Mouse (Mus musculus) embryonic facial prominence, embryonic 12.5 days (tissue): ENCODE measurements around the gene Sox6. TPM values are rescaled to one million over a fixed set of nuclear protein-coding genes. Genes with fewer than 3 reads are reported as not detected.

Experiments
- ATAC-seq: fragments of 200-750 bp; cut with Nextera tagmentation; 2 replicates; pipeline ENCODE4 v1.8.0; 2017; ENCODE audit not compliant: insufficient number of reproducible peaks, insufficient read depth, low FRiP score, low TSS enrichment
- H3K27ac ChIP-seq: fragments of 300-500 bp; sonication (generic); 2 replicates; pipeline ENCODE4 v1.5.1; 2016; ENCODE audit warnings: mild to moderate bottlenecking
- H3K27me3 ChIP-seq: fragments of 300-500 bp; sonication (generic); 2 replicates; pipeline ENCODE4 v1.6.1; 2016; ENCODE audit warnings: mild to moderate bottlenecking, moderate library complexity
- H3K36me3 ChIP-seq: fragments of 300-500 bp; sonication (generic); 2 replicates; pipeline ENCODE4 v1.6.1; 2016; ENCODE audit warnings: mild to moderate bottlenecking
- H3K4me1 ChIP-seq: fragments of 300-500 bp; sonication (generic); 2 replicates; pipeline ENCODE4 v1.6.1; 2016
- H3K4me2 ChIP-seq: fragments of 300-500 bp; sonication (generic); replicated peaks from 2 replicates; pipeline ENCODE4 v1.6.1; 2016; ENCODE audit warnings: mild to moderate bottlenecking, moderate library complexity
- H3K4me3 ChIP-seq: fragments of 300-500 bp; sonication (generic); 2 replicates; pipeline ENCODE4 v1.5.1; 2016; ENCODE audit warnings: mild to moderate bottlenecking
- H3K9ac ChIP-seq: fragments of 300-500 bp; sonication (generic); 2 replicates; pipeline ENCODE4 v1.6.1; 2016; ENCODE audit warnings: mild to moderate bottlenecking, moderate library complexity
- H3K9me3 ChIP-seq: fragments of 300-500 bp; sonication (generic); 2 replicates; pipeline ENCODE4 v1.6.1; 2016; ENCODE audit warnings: mild to moderate bottlenecking, moderate library complexity
- WGBS: fragments of 180-500 bp; shearing (Covaris S2); methylation state at CpG from one replicate; pipeline ENCODE4 v1.1.7; 2016; 5-methylcytosine and 5-hydroxymethylcytosine counted together
- polyA plus RNA-seq: library from polyadenylated mRNA; unstranded; fragments of >200 nt; fragmentation: Nextera tagmentation; extraction: Ambion mirVana; gene quantifications from 2 replicates; pipeline ENCODE4 v1.2.1, GENCODE M21; 2016

Sox6 gene
- polyA plus RNA-seq, 1 experiment from 2014 or later: 53.7 TPM

DNA sequence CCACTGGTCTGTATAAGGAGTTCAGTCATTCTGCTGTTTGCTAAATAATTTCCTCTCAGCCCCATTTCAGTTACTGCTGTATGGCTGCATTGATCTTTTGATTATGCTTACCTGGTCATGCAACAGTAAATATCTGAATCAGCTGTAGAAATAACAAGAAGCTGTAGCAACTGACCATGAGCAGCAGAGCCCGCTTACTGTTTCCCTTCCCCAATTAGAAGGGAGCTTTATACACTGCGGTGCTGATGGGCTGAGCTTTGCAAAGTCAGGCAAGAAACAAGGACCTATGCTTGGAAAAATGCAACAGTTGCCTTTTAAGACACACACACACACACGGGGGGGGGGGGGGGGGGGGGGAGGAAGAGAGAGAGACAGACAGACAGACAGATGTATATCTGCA is 502.1 kb downstream of the Sox6 start:
- 61% methylated on average over 3 of the region's 3 CpGs for WGBS
- no peaks in the 10 kb centered on the region for H3K9me3 ChIP-seq
- no peak for ATAC-seq
- H3K36me3 ChIP-seq: no peaks in the 10 kb centered on the region
- no peak overlapping the region for H3K9ac ChIP-seq
- no peaks in the 10 kb centered on the region for H3K4me1 ChIP-seq
- H3K4me3 ChIP-seq: no peak overlapping the region
- 0 out of 2 replicates have a peak, but pooled peaks cover 6% of the 10 kb centered on the region for H3K27me3 ChIP-seq
- H3K4me2 ChIP-seq: no peak overlapping the region
- H3K27ac ChIP-seq: no peak overlapping the region

DNA sequence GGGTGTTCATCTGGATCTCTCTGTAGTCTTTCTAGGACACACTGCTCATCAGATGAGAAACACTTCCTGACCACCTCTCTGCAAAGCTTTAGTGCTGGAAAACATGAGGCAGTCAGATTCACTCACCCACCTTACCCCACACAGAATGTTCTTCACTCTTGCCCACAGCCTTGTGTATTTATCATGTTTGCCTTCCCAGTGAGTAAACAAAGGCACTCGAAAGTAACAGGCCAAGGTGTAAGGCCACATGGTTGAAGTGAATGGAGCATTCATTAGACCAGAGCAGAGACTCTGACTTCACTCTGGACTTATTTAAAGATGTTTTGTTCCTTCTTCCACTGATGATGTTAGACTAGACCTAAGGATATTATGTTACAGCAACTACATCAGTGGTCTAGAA is 506.7 kb downstream of the Sox6 start:
- Histone ChIP-seq H3K4me2 (no peak overlapping the region), H3K9me3 (no peaks in the 10 kb centered on the region), H3K36me3 (no peaks in the 10 kb centered on the region), H3K27me3 (no peaks in the 10 kb centered on the region), H3K27ac (no peak overlapping the region), H3K4me3 (no peak overlapping the region), H3K4me1 (no peaks in the 10 kb centered on the region), H3K9ac (no peak overlapping the region)
- 55% methylated on average over 1 of the region's 1 CpGs for WGBS
- ATAC-seq: no peak

DNA sequence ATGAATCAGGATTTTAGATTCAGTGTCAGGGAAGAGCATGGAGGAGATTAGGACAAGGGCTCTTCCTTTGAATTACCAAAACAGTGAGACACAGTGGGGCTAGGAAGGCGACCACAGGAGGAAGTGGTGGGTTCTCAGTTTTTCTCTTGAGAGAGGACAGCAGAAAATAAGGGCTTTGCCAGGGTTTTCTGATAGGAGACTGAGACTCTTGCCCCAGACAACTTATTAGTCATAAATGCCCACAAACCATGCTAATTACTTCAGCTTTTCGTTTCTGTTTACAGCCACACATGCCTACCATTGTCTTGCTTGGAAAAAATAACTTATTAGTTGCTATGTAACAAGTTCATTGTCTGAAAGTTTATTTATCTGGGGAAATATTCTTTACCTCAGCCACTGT is 507.4 kb downstream of the Sox6 start:
- H3K36me3 ChIP-seq: no peaks in the 10 kb centered on the region
- H3K27ac ChIP-seq: no peak overlapping the region
- H3K4me1 ChIP-seq: peaks cover 5% of the 10 kb centered on the region; the same call in 1 of the 2 replicates
- ATAC-seq: no peak
- H3K9ac ChIP-seq: no peak overlapping the region
- no peak overlapping the region for H3K4me3 ChIP-seq
- no peak overlapping the region for H3K4me2 ChIP-seq
- no peaks in the 10 kb centered on the region for H3K27me3 ChIP-seq
- 59% methylated on average over 2 of the region's 2 CpGs for WGBS
- H3K9me3 ChIP-seq: no peaks in the 10 kb centered on the region

DNA sequence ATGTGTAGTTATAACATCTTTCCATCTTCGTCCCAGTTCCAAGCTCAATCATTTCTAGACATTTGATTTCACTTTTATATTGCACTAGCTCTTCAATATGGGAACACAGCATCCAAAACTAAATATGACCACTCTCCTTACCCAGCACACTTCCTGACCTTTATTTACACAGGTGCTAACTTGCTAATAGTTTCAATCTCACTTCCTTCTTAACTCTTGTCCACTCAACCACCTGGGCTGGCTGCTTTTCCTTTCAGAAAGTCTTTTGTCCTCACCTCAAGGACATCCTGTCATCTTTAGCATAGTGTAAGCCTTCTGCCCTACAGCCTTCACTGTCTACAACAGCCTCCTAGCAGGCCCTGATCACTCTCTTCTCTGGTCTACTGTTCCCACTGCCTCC is 520.9 kb downstream of the Sox6 start:
- H3K36me3 ChIP-seq: no peaks in the 10 kb centered on the region

DNA sequence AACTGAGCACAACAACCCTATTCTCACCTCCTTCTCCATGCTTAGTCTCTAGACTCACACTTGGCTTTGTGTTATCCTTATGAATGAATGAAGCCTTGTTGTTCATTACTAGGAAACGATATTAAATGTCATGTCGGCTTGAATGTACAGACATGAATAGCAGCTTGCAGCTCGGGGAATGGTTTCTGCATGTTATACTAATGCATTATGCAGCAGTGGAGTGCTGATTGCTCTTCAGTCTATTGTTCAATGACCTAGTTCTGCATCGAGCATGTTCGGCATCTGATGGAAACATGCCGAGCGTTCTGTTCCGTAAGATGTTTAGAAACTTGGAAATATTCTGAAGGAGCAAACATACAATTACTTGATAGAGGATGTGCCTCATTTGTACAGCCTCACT is 524.9 kb downstream of the Sox6 start:
- Histone ChIP-seq H3K4me3 (no peak overlapping the region), H3K9me3 (no peaks in the 10 kb centered on the region), H3K9ac (no peak overlapping the region), H3K27ac (no peak overlapping the region), H3K36me3 (no peaks in the 10 kb centered on the region), H3K27me3 (0 out of 2 replicates have a peak, but pooled peaks cover 3% of the 10 kb centered on the region), H3K4me2 (no peak overlapping the region), H3K4me1 (peaks cover 15% of the 10 kb centered on the region)
- ATAC-seq: no peak
- WGBS: 74% methylated on average over 8 of the region's 8 CpGs

More for the DNA sequence above, 520.9 kb downstream of the Sox6 start:
- Histone ChIP-seq H3K27ac (no peak overlapping the region), H3K27me3 (0 out of 2 replicates have a peak, but pooled peaks cover 3% of the 10 kb centered on the region), H3K9me3 (no peaks in the 10 kb centered on the region), H3K9ac (no peak overlapping the region), H3K4me3 (no peak overlapping the region), H3K4me2 (no peak overlapping the region), H3K4me1 (no peaks in the 10 kb centered on the region)
- WGBS: 89% methylated on average over 1 of the region's 1 CpGs
- ATAC-seq: no peak

DNA sequence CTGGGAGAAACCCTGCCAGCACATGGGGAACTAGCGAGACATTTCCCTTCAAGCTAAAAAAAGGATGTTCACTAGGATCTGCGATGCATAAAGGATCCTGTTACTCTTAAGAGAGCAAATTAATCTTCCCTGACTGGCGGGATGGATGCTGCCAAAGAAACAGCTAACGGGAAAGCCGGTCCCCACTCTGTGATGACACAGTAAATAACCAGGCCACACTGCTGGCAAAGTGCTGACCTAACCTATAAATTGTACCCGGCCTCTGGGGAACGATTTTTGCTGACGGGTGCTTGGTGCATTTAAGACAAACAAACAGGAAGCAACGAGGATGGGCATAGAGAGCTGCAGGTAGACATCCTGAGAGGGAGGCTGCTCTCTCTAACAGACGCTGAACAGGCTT is 526.8 kb downstream of the Sox6 start:
- ATAC-seq: no peak
- H3K9ac ChIP-seq: no peak overlapping the region
- H3K4me1 ChIP-seq: peaks cover 27% of the 10 kb centered on the region
- H3K4me3 ChIP-seq: no peak overlapping the region
- H3K27me3 ChIP-seq: 0 out of 2 replicates have a peak, but pooled peaks cover 3% of the 10 kb centered on the region
- WGBS: 49% methylated on average over 10 of the region's 10 CpGs
- no peaks in the 10 kb centered on the region for H3K9me3 ChIP-seq
- no peak overlapping the region for H3K4me2 ChIP-seq
- no peak overlapping the region for H3K27ac ChIP-seq
- no peaks in the 10 kb centered on the region for H3K36me3 ChIP-seq

DNA sequence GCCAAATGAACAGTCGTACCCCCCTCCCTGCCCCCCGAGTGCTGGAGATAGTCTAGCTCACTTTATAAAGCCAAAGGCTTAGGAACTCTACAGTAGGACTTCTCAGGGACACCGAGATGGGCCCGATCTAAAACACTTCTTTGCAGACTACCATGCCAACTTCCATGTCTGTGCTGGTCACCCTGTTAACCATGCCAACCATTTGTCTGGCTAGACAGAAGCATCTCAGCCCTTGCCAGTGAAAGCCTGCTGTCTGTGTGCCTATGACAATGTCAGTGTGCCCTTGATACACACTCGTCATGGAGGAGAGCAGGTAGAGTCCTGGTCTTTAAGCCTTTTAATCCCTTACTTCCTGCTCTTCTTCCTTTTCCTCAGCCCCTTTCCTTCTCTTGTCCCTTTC is 527.5 kb downstream of the Sox6 start:
- H3K27me3 ChIP-seq: peaks cover 7% of the 10 kb centered on the region; the same call in 1 of the 2 replicates
- 86% methylated on average over 5 of the region's 5 CpGs for WGBS

DNA sequence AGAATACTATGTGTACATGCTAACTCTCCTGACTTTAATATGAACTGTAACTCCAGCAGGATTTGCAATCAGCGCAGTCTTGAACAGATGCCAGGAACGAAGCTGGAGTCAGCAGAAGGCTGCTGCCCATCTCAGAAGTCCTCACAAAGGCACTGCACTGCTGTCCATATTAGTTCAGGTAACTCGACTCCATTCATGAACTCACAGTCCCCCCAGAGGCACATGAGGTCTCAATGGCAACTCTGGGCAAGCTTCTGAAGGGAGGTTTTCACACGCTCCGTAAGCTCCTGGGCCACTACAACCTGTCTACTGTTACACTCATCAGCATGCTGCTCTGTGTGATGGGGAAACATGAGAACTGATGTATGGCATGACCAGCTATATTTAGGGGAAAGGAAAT is 528.6 kb downstream of the Sox6 start:
- H3K27me3 ChIP-seq: peaks cover 7% of the 10 kb centered on the region; the same call in 1 of the 2 replicates
- H3K27ac ChIP-seq: no peak overlapping the region
- no peak overlapping the region for H3K4me2 ChIP-seq

More for the DNA sequence above, 527.5 kb downstream of the Sox6 start:
- no peaks in the 10 kb centered on the region for H3K36me3 ChIP-seq
- H3K9ac ChIP-seq: no peak overlapping the region
- no peak overlapping the region for H3K27ac ChIP-seq
- H3K4me3 ChIP-seq: no peak overlapping the region
- no peaks in the 10 kb centered on the region for H3K9me3 ChIP-seq
- no peak for ATAC-seq
- H3K4me2 ChIP-seq: no peak overlapping the region
- H3K4me1 ChIP-seq: peaks cover 27% of the 10 kb centered on the region

DNA sequence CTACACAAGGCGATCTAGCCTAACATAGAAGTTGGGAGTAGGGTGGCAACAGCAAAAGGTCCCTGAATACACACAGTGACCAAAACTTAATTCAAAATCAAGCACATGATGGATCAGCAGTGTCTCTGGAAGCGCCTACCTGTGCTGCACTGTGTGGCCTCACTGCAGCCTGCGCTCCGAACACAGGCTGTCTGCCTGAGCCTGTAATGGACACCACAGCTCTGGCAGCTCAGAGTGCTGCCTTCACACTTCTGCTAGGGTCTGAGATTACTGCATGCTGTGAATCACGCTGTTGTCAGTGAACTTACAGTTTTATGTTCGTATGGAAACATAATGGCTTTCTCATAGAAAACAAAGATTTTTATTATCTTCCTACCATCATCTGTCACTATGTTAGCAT is 532.2 kb downstream of the Sox6 start:
- Histone ChIP-seq H3K9me3 (no peaks in the 10 kb centered on the region), H3K4me3 (no peak overlapping the region), H3K27ac (no peak overlapping the region), H3K4me1 (peaks cover 35% of the 10 kb centered on the region), H3K36me3 (no peaks in the 10 kb centered on the region), H3K4me2 (no peak overlapping the region), H3K27me3 (peaks cover 4% of the 10 kb centered on the region; the same call in 1 of the 2 replicates), H3K9ac (no peak overlapping the region)
- ATAC-seq: no peak
- WGBS: 76% methylated on average over 6 of the region's 6 CpGs

More for the DNA sequence above, 528.6 kb downstream of the Sox6 start:
- Histone ChIP-seq H3K9ac (no peak overlapping the region), H3K4me1 (peaks cover 27% of the 10 kb centered on the region), H3K9me3 (no peaks in the 10 kb centered on the region), H3K4me3 (no peak overlapping the region), H3K36me3 (no peaks in the 10 kb centered on the region)
- 27% methylated on average over 5 of the region's 5 CpGs for WGBS
- peak; percentile 55; the same call in 1 of the 2 replicates for ATAC-seq

DNA sequence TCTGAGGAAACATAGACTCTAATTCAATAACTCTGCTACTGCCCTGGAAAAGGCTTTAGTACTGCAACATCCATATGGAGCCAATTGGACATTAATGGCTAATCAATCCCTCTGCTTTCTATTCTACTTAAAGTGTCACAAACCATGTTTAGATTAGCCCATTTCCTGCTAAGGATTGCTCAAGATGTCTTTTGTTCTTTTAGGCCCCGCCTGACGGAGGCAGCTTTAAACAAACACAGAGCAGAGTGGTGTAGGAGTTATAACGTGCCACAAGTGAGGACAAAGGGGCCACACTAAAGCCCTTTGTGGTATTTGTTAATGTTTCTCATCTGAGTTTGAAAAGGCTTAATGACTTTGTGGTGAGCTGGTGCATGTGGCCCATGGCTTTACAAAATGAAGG is 537.1 kb downstream of the Sox6 start:
- Histone ChIP-seq H3K4me2 (no peak overlapping the region), H3K9ac (no peak overlapping the region), H3K27me3 (peaks cover 3% of the 10 kb centered on the region; the same call in 1 of the 2 replicates), H3K4me1 (peaks cover 16% of the 10 kb centered on the region), H3K36me3 (no peaks in the 10 kb centered on the region), H3K4me3 (no peak overlapping the region), H3K9me3 (no peaks in the 10 kb centered on the region), H3K27ac (no peak overlapping the region)
- WGBS: 14% methylated on average over 3 of the region's 3 CpGs
- no peak for ATAC-seq

DNA sequence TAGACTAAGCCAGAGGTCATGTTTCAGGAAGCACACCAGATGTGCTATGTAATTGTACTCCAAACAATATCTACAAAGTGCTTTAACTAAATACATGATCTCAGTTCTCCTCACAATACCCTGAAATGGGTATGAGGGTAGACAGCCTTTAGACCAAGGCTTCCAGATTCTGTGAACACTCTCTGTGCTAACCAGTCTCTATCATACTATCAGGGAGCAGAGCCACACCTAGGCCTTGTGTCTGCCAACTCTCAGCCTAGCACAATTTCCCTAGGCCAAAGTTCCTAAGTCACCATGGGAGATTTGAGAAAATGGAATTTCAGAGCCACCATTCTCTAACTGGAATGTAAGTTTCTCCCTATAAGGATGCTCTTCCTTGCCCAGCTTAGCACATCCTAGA is 537.8 kb downstream of the Sox6 start:
- H3K4me1 ChIP-seq: peaks cover 16% of the 10 kb centered on the region
- no peak overlapping the region for H3K4me3 ChIP-seq
- H3K9ac ChIP-seq: no peak overlapping the region
- ATAC-seq: no peak
- no peak overlapping the region for H3K4me2 ChIP-seq
- H3K9me3 ChIP-seq: no peaks in the 10 kb centered on the region
- no peaks in the 10 kb centered on the region for H3K36me3 ChIP-seq
- no peak overlapping the region for H3K27ac ChIP-seq
- H3K27me3 ChIP-seq: no peaks in the 10 kb centered on the region

DNA sequence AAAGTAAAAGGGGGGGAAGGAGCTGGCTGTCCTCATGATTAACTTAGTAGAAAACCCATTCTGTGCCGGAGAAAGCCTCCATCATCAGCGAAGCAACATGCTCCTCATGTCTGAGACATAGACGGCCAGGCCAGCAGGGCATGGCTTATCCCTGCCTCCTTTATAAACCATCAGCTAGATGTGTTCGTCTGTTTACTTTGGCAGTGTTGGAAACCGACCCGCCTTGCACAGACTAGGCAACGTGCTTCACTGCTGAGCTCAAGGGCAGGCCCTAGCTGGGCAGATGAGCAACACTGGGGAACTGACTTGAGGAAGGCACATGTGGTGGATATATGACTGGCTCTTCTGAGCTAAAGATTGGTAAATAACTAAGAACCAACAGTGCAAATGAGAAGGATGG is 538.4 kb downstream of the Sox6 start:
- H3K9me3 ChIP-seq: no peaks in the 10 kb centered on the region
- H3K27me3 ChIP-seq: no peaks in the 10 kb centered on the region
- no peak for ATAC-seq
- H3K4me3 ChIP-seq: no peak overlapping the region
- no peaks in the 10 kb centered on the region for H3K36me3 ChIP-seq
- H3K9ac ChIP-seq: no peak overlapping the region
- peaks cover 16% of the 10 kb centered on the region for H3K4me1 ChIP-seq
- 51% methylated on average over 7 of the region's 7 CpGs for WGBS
- no peak overlapping the region for H3K27ac ChIP-seq
- H3K4me2 ChIP-seq: no peak overlapping the region

DNA sequence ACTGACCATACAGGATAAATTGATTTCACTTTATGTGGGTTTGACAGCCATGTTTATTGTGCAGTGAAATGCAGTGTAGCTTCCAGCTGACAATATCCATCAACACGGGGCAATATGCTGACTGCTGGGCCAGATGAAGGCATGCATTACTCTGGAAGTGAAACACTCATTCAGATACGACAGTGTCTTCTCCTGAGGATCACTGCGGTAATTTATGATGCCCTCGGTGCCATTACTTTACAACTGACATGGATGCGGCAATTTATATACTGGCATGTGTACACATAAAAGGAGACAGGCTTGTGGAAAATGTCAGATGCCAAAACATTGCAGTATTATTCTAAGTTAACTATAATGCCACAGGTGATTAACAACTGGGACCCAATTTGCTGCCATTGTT is 546.9 kb downstream of the Sox6 start:
- H3K4me3 ChIP-seq: no peak overlapping the region
- no peak for ATAC-seq
- 87% methylated on average over 5 of the region's 5 CpGs for WGBS

More for the DNA sequence above, 546.9 kb downstream of the Sox6 start:
- Histone ChIP-seq H3K36me3 (no peaks in the 10 kb centered on the region), H3K9ac (no peak overlapping the region), H3K4me1 (peaks cover 15% of the 10 kb centered on the region; the same call in 1 of the 2 replicates), H3K9me3 (no peaks in the 10 kb centered on the region), H3K27me3 (peaks cover 11% of the 10 kb centered on the region), H3K4me2 (no peak overlapping the region), H3K27ac (no peak overlapping the region)
